Mouse (Mus musculus) heart, adult 11 months (tissue): Measurements from ENCODE around the gene Cyba.
A peak's percentile ranks its signal among the peaks of the same experiment; 100 is the strongest.

Experiments
- DNase-seq: peaks from one replicate; pipeline ENCODE4 v3.0.0; 2022

The Cyba gene

GRCm38 (mm10) chr8:122451161-122451703 lies 18.5 kb upstream of the Cyba start:
- DNase-seq = peak; percentile 98

- no peak for DNase-seq
These were observed 12.5 kb upstream of the Cyba start for GRCm38 (mm10) chr8:122445203-122445602.

GRCm38 (mm10) chr8:122444058-122444748 lies 11.5 kb upstream of the Cyba start:
- peak; percentile 99 for DNase-seq

- peak; percentile 100 for DNase-seq
These were observed 10.7 kb upstream of the Cyba start, which contains the start of gene Mvd for GRCm38 (mm10) chr8:122443262-122444006. Mvd (minus strand) TSS chr8:122443422.

- no peak for DNase-seq
These were observed 10.1 kb upstream of the Cyba start for GRCm38 (mm10) chr8:122442781-122443180.

- no peak for DNase-seq
These were observed 9.6 kb upstream of the Cyba start for GRCm38 (mm10) chr8:122442356-122442755.

- DNase-seq = no peak
These were observed 8.6 kb upstream of the Cyba start for GRCm38 (mm10) chr8:122441326-122441725.

- DNase-seq = no peak
These were observed 6.6 kb upstream of the Cyba start for GRCm38 (mm10) chr8:122439336-122439735.

GRCm38 (mm10) chr8:122437708-122438331 lies 5.1 kb upstream of the Cyba start:
- DNase-seq = peak; percentile 91

- no peak for DNase-seq
These were observed 3.9 kb upstream of the Cyba start for GRCm38 (mm10) chr8:122436586-122437125.

- no peak for DNase-seq
These were observed 3.4 kb upstream of the Cyba start for GRCm38 (mm10) chr8:122436146-122436545.

GRCm38 (mm10) chr8:122435375-122435774 lies 2.6 kb upstream of the Cyba start:
- no peak for DNase-seq

GRCm38 (mm10) chr8:122433269-122433905 lies 657 bp upstream of the Cyba start:
- DNase-seq = peak; percentile 93

GRCm38 (mm10) chr8:122431694-122432442 lies 862 bp downstream of the Cyba start:
- peak; percentile 94 for DNase-seq

GRCm38 (mm10) chr8:122430646-122431045 lies 2.1 kb downstream of the Cyba start:
- no peak for DNase-seq

- DNase-seq = peak; percentile 98
These were observed 2.6 kb downstream of the Cyba start for GRCm38 (mm10) chr8:122430058-122430636.

GRCm38 (mm10) chr8:122428163-122428562 lies 4.6 kb downstream of the Cyba start:
- no peak for DNase-seq

- no peak for DNase-seq
These were observed 5.1 kb downstream of the Cyba start for GRCm38 (mm10) chr8:122427607-122428006.

- peak; percentile 89 for DNase-seq
These were observed 6.6 kb downstream of the Cyba start for GRCm38 (mm10) chr8:122426145-122426544.

GRCm38 (mm10) chr8:122423659-122424058 lies 9.1 kb downstream of the Cyba start:
- peak; percentile 98 for DNase-seq

- DNase-seq = no peak
These were observed 9.5 kb downstream of the Cyba start for GRCm38 (mm10) chr8:122423217-122423616.
